Mouse (Mus musculus): ENCODE measurements around the gene Smg6.
"Not testable (repeated sequence)": the region's sequence is repeated elsewhere in the genome, so short reads cannot be mapped to it uniquely, and the experiment has no call there.

Gene Smg6

GRCm38 (mm10) chr11:74996482-74996881 lies 70.9 kb downstream of the Smg6 start:
- no peak for DNase-seq

DNA sequence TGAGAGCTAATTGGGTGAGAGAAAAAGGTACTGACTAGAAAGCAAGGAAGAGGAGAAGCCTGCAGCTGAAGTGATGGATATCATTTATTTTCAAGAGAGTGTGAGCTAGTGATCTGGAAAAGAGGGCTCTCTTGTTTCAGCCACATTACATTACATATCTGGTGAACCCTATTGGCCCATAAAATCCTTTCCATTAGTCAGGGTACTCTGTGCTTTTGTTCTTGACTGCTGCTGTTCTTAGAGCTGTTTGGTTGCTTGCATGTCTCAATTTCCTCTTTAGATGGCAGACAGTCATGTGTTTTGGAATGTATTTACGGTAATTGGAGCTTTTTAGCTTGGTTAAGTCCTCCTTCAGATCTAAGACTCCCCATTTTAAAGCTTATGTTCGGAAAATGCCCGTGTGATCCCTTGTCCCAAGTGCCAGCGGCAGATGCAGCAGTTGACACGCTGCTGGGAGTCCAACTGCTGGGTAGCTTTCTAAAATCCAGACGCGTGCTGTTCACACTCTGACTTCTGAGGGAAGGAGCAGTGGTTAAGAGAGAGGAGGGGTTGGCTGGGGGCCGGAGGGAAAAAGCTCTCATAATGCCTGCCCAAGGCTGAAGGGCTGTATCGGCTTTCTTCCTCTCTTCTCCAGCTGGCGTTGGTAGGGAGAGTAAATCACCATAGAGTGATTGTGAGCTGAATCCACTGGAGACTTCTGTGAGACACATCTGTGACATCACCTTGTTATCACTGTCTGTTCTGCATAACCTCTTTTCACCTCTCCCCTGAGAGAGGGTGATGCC lies 75.4 kb downstream of the Smg6 start:
- DNase-seq: no peak

- peak in 1 of 2 experiments; percentile 5 for DNase-seq
Observed at GRCm38 (mm10) chr11:75008270-75008669, 82.6 kb downstream of the Smg6 start.

- DNase-seq: not testable (repeated sequence)
Observed at GRCm38 (mm10) chr11:75009537-75009936, 83.9 kb downstream of the Smg6 start.

GRCm38 (mm10) chr11:75012997-75013694 lies 87.5 kb downstream of the Smg6 start:
- peak; percentile 38 to 43 for DNase-seq

DNA sequence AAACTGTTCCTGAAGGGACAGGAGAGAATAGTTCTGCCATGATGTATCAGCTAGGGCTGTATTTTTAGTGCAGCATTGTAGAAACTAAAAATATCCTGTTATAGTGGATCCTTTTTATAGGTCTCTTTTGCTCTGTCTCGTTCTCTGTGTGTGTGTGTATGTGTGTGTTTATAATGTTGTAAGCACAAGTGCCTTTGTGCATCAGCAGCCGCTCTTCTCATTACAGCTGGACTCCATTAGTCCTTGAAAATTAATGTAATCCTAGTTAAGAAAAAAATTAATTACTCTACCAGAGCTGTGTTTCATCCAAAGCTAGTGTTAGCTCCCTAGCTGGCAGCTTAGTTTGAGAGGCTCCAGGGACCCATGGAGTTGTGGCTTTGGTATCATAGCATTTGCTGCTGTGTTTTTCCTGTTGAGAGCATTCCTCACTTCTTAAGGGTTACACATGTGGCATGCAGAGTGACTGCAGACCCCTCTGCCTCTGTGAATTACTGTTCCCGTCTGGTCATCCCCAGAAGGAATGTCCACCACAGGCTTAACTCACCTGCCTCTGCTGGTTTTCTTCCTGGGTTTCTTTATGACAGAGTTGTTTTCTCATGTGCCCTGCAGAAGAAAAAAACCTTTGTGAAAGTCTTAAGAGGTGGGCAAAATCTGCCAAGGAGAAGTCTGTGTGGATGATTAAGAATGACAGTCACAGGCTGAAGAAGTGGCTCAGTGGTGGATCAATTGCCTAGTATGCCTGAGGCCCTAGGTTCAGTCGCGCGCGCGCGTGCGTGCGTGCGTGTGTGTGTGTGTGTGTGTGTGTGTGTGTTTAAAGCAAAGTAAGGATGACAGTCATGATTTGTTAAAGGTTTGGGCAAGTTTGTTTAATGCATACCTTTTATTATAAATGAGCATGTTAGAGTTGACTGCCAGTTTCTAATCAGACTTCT lies 88.4 kb downstream of the Smg6 start:
- peak in 1 of 2 experiments; percentile 18 for DNase-seq

DNA sequence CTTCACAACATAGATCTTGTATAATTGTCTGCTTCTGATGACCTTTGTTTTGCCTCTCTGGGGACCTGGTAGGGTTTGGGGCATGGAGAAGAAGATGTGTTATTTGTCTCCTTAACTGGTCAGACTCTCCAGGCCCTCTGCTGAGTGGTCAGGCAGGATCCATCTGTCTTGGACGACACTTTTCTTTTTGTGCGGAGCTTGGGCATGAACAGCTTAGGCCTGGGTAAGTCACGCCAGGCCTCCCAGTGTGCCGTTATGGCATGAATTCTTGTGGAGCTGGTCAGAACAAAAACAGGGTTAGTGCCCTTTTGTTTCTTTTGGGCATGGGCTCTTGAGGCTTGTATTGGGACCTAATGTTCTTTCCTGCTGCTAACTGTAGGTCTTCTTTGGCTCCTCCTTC lies 89.2 kb downstream of the Smg6 start:
- peak; percentile 70 to 78 for DNase-seq

DNA sequence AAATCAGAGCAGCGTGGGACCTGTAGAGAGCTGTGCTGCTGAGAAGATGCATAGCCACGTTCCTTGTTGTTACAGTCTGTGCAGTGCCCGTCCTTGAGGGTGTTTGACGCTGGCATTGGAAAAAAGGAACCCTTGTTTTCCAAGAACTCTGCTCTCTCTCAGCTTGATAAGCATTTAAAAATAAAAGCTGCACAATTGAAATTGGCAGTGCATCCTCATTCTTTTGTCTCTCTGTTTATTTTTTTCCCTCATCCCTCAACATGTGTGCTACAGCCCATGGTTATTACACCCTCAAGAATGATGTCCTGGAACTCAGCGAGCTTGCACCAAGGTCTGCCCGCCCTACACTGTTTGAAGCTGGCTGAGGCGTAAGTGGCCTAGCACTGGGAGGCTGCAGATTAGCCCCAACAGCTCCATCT lies 89.8 kb downstream of the Smg6 start:
- DNase-seq: peak in 1 of 2 experiments; percentile 53

DNA sequence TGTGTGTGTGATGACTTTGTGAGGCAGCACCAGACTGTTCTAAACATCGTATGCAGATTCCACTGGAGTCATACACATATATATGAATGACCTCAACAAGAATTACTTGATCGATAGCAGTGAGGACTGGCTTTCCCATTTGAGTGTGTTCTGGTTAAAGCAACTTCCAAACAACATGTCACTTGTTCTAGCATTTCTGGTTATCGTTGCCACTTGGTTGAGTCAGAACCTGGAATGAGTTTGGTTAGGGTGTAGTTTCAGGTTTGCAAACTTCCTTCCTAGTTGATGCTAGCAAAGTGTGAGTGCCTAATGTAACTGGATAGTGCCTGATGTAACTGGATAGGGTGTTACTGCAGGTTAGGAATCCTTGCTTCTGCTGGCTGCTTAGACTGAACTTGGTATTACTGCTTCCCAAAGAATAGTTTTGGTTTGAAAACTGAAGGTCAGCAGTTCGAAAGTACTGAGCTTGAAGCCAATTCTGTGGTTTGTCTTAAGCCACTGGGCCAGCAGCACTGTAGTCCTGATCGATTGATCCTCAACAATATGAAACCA lies 90.8 kb downstream of the Smg6 start:
- no peak for DNase-seq

- no peak for DNase-seq
Observed at GRCm38 (mm10) chr11:75017831-75018230, 92.2 kb downstream of the Smg6 start.

DNA sequence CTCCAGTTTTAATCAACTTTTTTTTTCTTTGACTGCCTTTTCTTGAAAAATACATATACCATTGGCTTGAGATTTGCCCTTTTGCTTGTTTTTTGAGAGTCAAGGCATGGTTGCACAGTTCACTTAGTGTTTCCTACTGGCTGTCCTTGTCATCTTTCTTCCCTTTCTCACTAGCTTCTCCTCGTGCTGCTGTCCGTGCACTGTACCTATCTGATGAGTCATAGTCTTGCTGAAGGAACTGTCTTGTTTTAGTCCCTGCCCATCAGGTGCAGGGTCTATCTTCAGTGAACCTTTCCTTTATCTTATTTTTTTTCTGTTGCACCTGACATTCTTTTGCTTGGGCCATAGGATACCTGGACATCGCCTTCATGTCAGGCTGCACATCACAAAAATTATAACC lies 101.4 kb downstream of the Smg6 start:
- no peak for DNase-seq

DNA sequence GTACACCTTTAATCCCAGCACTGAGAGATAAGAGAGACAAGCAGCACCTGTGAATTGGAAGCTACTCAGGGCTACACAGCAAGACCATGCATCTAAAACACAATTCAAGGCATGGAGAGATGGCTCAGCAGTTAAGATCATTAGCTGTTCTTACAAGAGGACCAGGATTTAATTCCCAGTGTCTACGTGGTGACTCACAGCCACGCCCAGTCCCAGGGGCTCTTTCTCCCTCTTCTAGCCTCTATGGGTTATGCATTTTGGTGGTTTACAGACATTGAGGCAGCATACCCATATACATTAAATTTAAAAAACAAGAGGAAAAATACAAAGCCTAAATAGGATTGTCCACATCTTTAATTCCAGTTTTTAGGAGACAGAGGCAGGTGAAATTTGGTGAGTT lies 102.0 kb downstream of the Smg6 start:
- no peak for DNase-seq

GRCm38 (mm10) chr11:75031251-75031650 lies 105.6 kb downstream of the Smg6 start:
- DNase-seq: no peak

- DNase-seq: no peak
Observed at GRCm38 (mm10) chr11:75032946-75033345, 107.3 kb downstream of the Smg6 start.

DNA sequence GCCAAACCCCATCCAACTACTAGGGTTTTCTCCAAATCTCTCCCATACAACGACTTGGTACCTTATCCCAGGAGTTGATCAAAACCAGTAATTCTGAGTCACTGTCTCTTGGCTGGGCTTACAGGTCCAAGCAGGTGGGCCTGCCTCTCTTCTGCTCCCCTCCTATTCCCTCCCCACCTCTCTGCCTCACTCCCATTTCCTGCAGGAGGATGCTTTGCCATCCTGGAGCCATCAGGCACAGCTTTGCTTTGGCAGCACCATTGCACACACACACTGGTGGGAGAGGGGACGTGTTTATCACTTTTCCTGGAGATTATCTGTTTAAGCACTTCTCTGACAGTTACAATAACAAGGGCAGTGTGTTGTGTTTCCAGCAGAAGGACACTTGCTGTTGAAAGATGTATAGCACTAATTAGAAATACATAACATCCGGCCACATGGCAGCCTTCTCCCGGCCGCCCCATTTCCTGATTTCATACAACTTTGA lies 108.0 kb downstream of the Smg6 start:
- DNase-seq: peak; percentile 49 to 57

DNA sequence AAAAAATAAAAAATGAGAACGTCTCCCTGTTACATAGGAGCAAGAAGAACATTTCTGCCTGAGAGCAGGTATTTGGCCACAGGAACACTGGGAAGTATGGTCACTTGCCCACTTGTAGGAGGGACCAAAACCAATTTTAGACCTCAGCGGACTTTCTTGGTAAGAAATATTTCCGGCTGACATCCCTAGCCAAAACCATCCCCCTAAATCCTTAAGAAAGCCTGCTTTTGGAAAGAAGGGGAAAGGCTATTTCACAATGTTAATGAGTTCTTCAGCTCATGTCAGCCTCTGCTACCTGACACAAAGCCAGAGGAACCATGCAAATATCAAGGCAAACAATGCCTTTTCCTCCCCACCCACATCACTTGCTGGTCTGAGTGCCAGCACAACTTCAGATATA lies 108.5 kb downstream of the Smg6 start:
- DNase-seq: no peak

- no peak for DNase-seq
Observed at GRCm38 (mm10) chr11:75044333-75044732, 118.7 kb downstream of the Smg6 start.

GRCm38 (mm10) chr11:75045822-75046221 lies 120.2 kb downstream of the Smg6 start:
- no peak for DNase-seq

DNA sequence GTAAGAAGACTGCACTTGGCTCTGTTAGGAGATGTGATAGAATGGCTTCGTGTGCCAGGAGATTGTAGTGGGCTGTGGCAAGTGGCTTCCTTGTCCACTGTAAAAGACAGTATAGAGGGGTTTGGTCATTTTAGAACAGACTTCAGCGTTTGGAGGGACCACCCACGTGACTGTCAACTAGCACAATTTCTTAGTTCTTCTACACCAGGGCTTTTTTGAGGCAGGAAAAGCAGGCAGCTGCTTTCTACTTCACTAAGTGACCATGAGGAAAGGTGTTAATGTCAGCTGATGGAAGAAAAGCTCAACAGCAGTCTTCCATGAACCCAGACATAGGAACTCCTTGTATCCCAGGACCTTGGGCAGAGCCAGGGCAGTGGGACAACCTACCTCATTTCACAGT lies 121.0 kb downstream of the Smg6 start:
- no peak for DNase-seq

DNA sequence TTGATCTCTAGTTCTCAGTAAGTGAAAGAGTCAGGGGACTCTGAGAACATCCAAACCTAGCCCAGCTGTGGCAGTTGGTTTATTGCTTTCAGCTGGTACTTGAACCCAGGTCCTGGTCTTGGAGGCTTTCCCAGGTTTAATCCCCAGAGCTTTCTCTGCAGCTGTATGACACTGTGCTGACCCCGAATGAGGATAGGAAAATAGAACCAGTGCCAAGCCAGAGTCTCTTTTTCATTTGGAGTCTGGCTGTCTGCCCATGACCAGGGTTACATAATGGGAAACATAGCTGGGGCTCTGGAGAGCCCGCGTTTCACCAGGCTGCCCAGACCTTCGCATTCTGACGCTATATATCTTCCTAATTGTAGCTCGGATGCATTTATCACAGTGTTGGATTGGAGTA lies 121.4 kb downstream of the Smg6 start:
- DNase-seq: peak; percentile 66 to 75

DNA sequence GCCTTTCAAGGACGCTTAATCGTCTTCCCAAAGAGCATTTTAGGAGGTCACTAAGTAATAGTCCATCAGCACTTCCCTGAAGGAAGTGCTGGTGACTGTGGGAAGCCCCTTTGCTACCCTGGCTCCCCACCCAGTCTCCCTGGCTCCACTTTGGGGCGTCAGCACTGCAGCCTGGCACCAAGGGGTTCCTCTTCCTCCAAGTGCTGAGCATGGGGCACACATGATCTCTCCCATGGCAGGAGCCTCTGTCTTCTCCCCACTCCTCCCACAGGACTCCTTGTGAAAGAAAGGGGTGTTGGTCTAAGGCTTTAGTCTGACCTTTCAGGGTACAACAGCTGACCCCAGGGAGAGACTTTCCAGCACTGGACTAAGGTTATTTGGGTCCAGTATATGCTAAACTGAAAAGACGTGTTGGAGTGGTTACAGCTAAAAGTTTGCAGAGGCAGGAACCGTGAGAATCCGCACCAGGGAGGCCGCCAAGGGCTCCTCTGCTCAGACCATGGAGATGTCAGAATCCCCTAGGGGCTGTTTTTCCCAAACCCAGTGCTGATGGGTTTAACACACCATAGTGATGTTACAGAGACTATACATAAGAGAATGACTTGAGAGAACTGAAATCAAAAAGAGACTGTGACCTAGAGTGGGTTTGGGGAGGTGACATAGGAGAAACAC lies 122.2 kb downstream of the Smg6 start:
- DNase-seq: no peak

GRCm38 (mm10) chr11:75049146-75049545 lies 123.5 kb downstream of the Smg6 start:
- DNase-seq: no peak

All from cerebellum, postnatal 14 days (tissue).